Mouse (Mus musculus) sigmoid colon, adult 10 weeks (tissue): ENCODE data around the gene Hp1bp3. TPM values are rescaled to one million over a fixed set of nuclear protein-coding genes. Genes with fewer than 3 reads are reported as not detected.

Experiments
- polyA plus RNA-seq: library from polyadenylated mRNA; stranded (reverse); fragments of 350-450 nt; fragmentation: Illumina TruSeq; extraction: RNeasy Lipid Tissue Mini Kit (QIAGEN cat#74804); gene quantifications from one replicate; pipeline ENCODE4 v1.2.3, GENCODE M21; 2014; ENCODE audit warnings: low read depth, low replicate concordance

Gene Hp1bp3
- polyA plus RNA-seq = 119 TPM

GRCm38 (mm10) chr4:138216200-138216890 lies at the start of gene Hp1bp3:
TSS of gene Hp1bp3 (plus strand) at chr4:138216296.

GRCm38 (mm10) chr4:138250088-138250960 lies 34.2 kb downstream of the Hp1bp3 start, which contains the start of the genes Sh2d5 and Kif17:
TSS of gene Sh2d5 (plus strand) at chr4:138250403.
TSS of gene Kif17 (plus strand) at chr4:138250435.

Other genes starting within 250 kb of the Hp1bp3 start
- 32.7 TPM for gene Eif4g3, start 223.3 kb upstream of the Hp1bp3 start, polyA plus RNA-seq
- gene Sh2d5, start 34.1 kb downstream of the Hp1bp3 start, polyA plus RNA-seq = 0.28 TPM
- not detected for gene Kif17, start 34.1 kb downstream of the Hp1bp3 start, polyA plus RNA-seq
- 22.2 TPM for gene Ddost, start 88.4 kb downstream of the Hp1bp3 start, polyA plus RNA-seq
- 44.5 TPM for gene Pink1, start 110.0 kb downstream of the Hp1bp3 start, polyA plus RNA-seq
- gene Cda, start 151.7 kb downstream of the Hp1bp3 start, polyA plus RNA-seq = not detected
- not detected for gene Fam43b, start 180.2 kb downstream of the Hp1bp3 start, polyA plus RNA-seq
- 6.3 TPM for gene Mul1, start 218.4 kb downstream of the Hp1bp3 start, polyA plus RNA-seq
- 60.9 TPM for gene Camk2n1, start 238.0 kb downstream of the Hp1bp3 start, polyA plus RNA-seq